Mouse (Mus musculus) liver, embryonic 12.5 days (tissue): Measurements from ENCODE around the gene Ssc4d. TPM values are rescaled to one million over a fixed set of nuclear protein-coding genes. Genes with fewer than 3 reads are reported as not detected.

Experiments used
- ATAC-seq: fragments of 200-750 bp; cut with Nextera tagmentation; 2 replicates; pipeline ENCODE4 v1.8.0; 2017; ENCODE audit warnings: moderate number of reproducible peaks, mild to moderate bottlenecking, moderate library complexity
- H3K27ac ChIP-seq: fragments of 300-500 bp; sonication (generic); 2 replicates; pipeline ENCODE4 v1.5.1; 2016; ENCODE audit warnings: mild to moderate bottlenecking
- H3K27me3 ChIP-seq: fragments of 300-500 bp; sonication (generic); replicated peaks from 2 replicates; pipeline ENCODE4 v1.6.1; 2016; ENCODE audit warnings: mild to moderate bottlenecking, moderate library complexity
- H3K36me3 ChIP-seq: fragments of 300-500 bp; sonication (generic); 2 replicates; pipeline ENCODE4 v1.6.1; 2016; ENCODE audit warnings: mild to moderate bottlenecking, moderate library complexity
- H3K4me1 ChIP-seq: fragments of 300-500 bp; sonication (generic); 2 replicates; pipeline ENCODE4 v1.6.1; 2016
- H3K4me2 ChIP-seq: fragments of 300-500 bp; sonication (generic); 2 replicates; pipeline ENCODE4 v1.6.1; 2016; ENCODE audit warnings: mild to moderate bottlenecking, moderate library complexity
- H3K4me3 ChIP-seq: fragments of 300-500 bp; sonication (generic); 2 replicates; pipeline ENCODE4 v1.5.1; 2016; ENCODE audit warnings: mild to moderate bottlenecking, moderate library complexity
- H3K9ac ChIP-seq: fragments of 300-500 bp; sonication (generic); 2 replicates; pipeline ENCODE4 v1.6.1; 2016; ENCODE audit warnings: mild to moderate bottlenecking, moderate library complexity
- H3K9me3 ChIP-seq: fragments of 300-500 bp; sonication (generic); replicated peaks from 2 replicates; pipeline ENCODE4 v1.6.1; 2016; ENCODE audit warnings: mild to moderate bottlenecking, moderate library complexity
- WGBS: fragments of 180-500 bp; shearing (Covaris S2); methylation state at CpG from one replicate; pipeline ENCODE4 v1.1.7; 2016; ENCODE audit not compliant: insufficient replicate concordance; 5-methylcytosine and 5-hydroxymethylcytosine counted together
- polyA plus RNA-seq: library from polyadenylated mRNA; unstranded; fragments of >200 nt; fragmentation: Nextera tagmentation; extraction: Ambion mirVana; gene quantifications from 2 replicates; pipeline ENCODE4 v1.2.1, GENCODE M21; 2016

The Ssc4d gene
- polyA plus RNA-seq, 1 experiment from 2014 or later: 2.0 TPM

DNA sequence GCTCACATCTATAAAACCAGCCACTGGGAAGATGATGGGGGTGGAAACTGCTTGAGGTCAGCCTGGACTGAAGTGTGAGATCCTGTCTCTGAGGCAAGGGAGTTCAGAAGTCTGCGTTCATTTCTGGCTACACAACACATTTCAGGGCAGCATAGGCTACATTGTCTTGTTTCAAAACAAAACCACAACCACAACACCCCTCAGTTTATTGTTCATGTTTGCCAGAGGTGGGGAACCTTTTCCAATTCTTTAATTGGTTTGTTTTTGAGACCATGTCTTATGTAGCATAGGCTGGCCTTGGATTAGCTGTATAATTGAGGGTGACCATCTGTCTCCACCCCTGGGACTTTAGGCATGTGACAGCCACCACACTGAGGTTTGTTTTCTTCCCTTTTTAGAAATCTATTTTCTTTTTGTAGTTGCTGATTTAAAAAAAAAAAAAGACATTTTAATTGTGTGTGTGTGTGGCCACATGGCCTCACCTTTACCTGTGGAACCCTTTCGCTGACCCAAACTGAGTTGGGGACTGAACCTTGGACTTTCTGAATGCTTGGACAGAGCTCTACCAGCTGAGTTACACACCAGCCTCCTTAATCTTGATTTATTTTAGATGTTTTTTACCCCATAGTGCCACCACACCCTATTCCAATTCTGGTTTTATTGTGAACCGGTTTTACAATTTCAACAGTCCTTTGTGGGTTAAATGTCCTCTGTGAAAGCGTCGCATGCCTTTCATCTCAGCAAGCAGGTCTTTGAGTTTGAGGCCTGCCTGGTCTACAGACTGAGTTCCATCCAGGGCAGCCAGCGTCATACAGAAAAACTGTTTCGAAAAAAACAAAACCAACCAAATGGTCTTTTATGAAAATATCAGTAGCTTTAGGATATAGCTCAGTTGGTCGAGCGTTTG lies 17.8 kb downstream of the Ssc4d start:
- Histone ChIP-seq H3K4me1 (peaks cover 54% of the 10 kb centered on the region), H3K27me3 (no peaks in the 10 kb centered on the region), H3K36me3 (no peaks in the 10 kb centered on the region), H3K9me3 (no peaks in the 10 kb centered on the region), H3K27ac (peak overlapping the region; percentile 99), H3K9ac (peak overlapping the region; percentile 61), H3K4me3 (peak overlapping the region; percentile 24), H3K4me2 (peak overlapping the region; percentile 68)
- ATAC-seq: no peak
- 72% methylated on average over 9 of the region's 9 CpGs for WGBS

DNA sequence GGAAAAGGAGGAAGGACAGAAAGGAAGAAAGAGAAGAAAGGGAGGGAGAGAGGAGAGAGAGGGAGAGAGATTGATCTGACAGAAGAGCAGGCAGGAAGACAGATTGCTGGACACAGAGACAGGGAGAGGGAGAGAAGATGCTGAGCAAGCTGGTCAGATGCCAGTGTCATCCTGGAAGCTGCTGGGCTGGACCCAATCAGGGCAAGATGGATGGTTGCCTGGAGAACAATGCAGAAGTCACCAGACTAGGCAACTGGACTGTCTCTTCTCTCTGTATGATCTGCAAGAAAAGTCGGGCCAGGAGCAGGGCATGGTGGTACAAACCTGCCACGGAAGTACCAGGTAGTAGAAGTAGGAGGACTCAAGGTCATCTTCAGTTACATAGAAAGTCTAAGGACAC lies 21.5 kb downstream of the Ssc4d start:
- Histone ChIP-seq H3K4me1 (peaks cover 30% of the 10 kb centered on the region), H3K9me3 (no peaks in the 10 kb centered on the region), H3K4me2 (no peak overlapping the region), H3K36me3 (no peaks in the 10 kb centered on the region), H3K27ac (peak overlapping the region; percentile 3; the same call in 1 of the 2 replicates), H3K4me3 (no peak overlapping the region), H3K9ac (no peak overlapping the region), H3K27me3 (no peaks in the 10 kb centered on the region)
- no peak for ATAC-seq
- 86% methylated on average over 2 of the region's 2 CpGs for WGBS

DNA sequence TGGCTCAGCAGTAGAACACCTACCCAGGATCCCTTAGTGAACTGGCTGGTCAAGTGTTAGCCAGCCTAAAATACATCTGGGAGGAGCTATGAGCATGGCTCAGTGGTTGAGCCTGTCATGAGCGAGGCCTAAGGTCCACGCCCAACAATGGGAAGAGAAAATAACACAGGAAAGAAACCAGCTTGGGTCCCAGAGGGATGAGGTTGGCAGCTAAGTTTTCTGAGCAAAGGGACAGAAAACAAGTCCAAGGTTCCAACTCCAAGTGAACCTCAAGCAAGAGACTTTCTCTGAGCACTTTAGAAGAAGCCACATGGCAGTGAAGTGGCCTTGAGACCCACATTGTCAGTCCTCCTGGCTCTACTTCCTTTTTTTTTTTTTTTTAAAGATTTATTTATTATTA lies 22.7 kb downstream of the Ssc4d start:
- 68% methylated on average over 2 of the region's 2 CpGs for WGBS

DNA sequence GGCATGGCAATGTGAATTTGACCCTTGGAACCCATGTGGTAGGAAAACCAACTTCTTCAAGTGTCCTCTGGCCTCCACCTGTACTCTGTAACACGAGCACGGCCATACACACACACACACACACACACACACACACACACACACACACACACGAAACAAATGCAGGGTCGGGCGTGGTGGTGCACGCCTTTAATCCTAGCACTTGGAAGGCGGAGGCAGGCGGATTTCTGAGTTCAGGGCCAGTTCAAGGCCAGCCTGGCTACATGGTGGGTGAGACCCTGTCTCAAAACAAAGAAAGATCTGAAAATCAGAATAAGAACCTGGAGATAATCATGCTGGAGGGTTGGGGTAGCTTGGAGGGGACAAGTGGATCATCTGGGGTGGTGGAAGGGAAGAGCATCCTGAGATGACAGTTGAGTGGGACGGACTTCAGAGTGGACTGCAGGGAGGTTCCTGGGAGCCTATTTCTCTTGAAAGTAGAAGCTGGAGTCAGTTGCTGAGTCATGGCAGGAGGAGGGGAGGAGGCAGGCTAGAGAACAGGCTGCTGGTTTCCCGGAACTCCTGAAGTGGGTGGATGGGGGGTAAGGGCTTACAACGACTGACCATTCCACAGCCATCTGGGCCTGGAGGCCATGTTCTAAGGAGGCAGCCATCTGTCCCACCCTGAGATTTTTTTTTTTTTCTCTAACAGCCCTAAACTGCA lies 23.5 kb downstream of the Ssc4d start:
- ATAC-seq: peak; percentile 84
- H3K27me3 ChIP-seq: peaks cover 1% of the 10 kb centered on the region; the same call in 1 of the 2 replicates
- no peaks in the 10 kb centered on the region for H3K9me3 ChIP-seq
- no peaks in the 10 kb centered on the region for H3K36me3 ChIP-seq
- H3K4me1 ChIP-seq: peaks cover 25% of the 10 kb centered on the region
- H3K9ac ChIP-seq: peak overlapping the region; percentile 55
- H3K27ac ChIP-seq: peak overlapping the region; percentile 83
- WGBS: 48% methylated on average over 11 of the region's 11 CpGs
- no peak overlapping the region; the same call in 1 of the 2 replicates for H3K4me3 ChIP-seq
- peak overlapping the region; percentile 53 for H3K4me2 ChIP-seq

More for the DNA sequence above, 22.7 kb downstream of the Ssc4d start:
- no peak overlapping the region for H3K4me3 ChIP-seq
- peak; percentile 73 for ATAC-seq
- no peaks in the 10 kb centered on the region for H3K9me3 ChIP-seq
- H3K4me2 ChIP-seq: peak overlapping the region; percentile 53
- peaks cover 23% of the 10 kb centered on the region for H3K4me1 ChIP-seq
- H3K36me3 ChIP-seq: no peaks in the 10 kb centered on the region
- H3K27ac ChIP-seq: peak overlapping the region; percentile 83
- H3K27me3 ChIP-seq: no peaks in the 10 kb centered on the region
- peak overlapping the region; percentile 55 for H3K9ac ChIP-seq

DNA sequence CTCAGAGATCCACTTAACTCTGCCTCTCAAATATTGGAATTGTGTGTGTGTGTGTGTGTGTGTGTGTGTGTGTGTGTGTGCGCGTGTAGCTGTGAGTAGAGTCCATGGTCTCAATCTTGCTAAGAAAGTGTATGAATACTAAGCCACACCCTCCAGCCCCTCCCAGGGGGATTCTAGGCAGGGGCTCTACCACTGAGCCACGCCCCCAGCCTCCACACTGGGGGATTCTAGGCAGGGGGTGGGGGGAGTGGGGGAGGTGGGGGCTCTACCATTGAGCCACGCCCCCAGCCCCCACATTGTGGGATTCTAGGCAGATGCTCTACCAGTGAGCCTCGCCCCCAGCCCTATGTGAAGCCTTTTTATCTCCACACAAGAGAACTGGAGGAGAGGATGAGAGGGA lies 27.7 kb downstream of the Ssc4d start:
- no peaks in the 10 kb centered on the region for H3K9me3 ChIP-seq
- no peak overlapping the region for H3K4me2 ChIP-seq
- ATAC-seq: no peak
- H3K36me3 ChIP-seq: no peaks in the 10 kb centered on the region
- 68% methylated on average over 5 of the region's 5 CpGs for WGBS
- peaks cover 30% of the 10 kb centered on the region for H3K4me1 ChIP-seq
- H3K9ac ChIP-seq: no peak overlapping the region
- H3K4me3 ChIP-seq: no peak overlapping the region
- no peak overlapping the region for H3K27ac ChIP-seq
- H3K27me3 ChIP-seq: peaks cover 5% of the 10 kb centered on the region; the same call in 1 of the 2 replicates

DNA sequence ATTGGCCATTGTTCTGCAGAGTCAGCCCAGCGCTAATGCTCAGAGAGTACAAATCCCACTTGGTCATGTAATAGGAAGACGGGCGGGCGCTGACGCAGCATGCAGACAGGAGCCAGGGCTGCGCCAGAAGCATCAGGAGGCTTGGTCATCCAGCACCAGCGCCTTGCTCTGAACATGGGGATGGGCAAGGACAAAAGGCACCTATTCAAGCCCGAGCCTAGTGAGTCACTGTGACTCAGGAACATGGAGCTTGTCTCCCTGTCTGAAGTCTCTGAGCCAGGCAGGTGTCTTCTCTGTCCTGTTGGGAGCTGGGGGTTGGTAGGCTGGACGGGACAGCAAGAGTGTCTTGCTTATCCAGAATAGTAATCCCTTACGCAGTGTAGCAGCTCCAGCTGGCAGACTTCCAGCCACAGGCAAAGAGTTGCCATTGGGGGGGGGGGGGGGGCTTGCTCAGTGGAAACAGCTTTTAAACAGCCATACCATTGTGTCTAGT lies 28.4 kb downstream of the Ssc4d start:
- Histone ChIP-seq H3K9me3 (no peaks in the 10 kb centered on the region), H3K4me3 (no peak overlapping the region), H3K4me1 (peaks cover 24% of the 10 kb centered on the region), H3K27me3 (peaks cover 5% of the 10 kb centered on the region; the same call in 1 of the 2 replicates), H3K27ac (no peak overlapping the region), H3K9ac (no peak overlapping the region), H3K4me2 (no peak overlapping the region), H3K36me3 (no peaks in the 10 kb centered on the region)
- 60% methylated on average over 10 of the region's 10 CpGs for WGBS
- ATAC-seq: no peak

DNA sequence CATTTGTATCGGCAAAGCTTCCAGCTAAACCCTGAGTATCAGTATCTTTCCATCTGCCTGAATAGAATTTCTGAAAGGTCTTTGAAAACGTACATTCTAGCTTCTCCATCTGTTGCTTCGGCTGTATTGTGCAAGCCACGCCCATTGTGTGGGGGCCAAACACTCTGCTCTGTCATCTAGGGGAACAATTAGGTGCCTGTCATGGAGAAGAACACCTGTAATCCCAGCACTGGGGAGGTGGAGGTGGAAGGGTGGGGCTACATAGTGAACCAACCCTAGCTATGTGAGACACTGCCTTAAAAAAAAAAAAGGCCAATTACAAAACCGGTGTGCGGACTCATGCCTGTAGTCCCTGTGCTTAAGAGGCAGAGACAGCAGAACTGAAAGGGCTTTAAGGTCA lies 31.6 kb downstream of the Ssc4d start:
- H3K27me3 ChIP-seq: peaks cover 5% of the 10 kb centered on the region; the same call in 1 of the 2 replicates
- H3K4me2 ChIP-seq: no peak overlapping the region
- no peak overlapping the region for H3K9ac ChIP-seq
- peaks cover 19% of the 10 kb centered on the region; the same call in 1 of the 2 replicates for H3K4me1 ChIP-seq
- H3K4me3 ChIP-seq: no peak overlapping the region
- H3K9me3 ChIP-seq: no peaks in the 10 kb centered on the region
- H3K36me3 ChIP-seq: no peaks in the 10 kb centered on the region
- 55% methylated on average over 6 of the region's 6 CpGs for WGBS
- no peak for ATAC-seq
- no peak overlapping the region for H3K27ac ChIP-seq

DNA sequence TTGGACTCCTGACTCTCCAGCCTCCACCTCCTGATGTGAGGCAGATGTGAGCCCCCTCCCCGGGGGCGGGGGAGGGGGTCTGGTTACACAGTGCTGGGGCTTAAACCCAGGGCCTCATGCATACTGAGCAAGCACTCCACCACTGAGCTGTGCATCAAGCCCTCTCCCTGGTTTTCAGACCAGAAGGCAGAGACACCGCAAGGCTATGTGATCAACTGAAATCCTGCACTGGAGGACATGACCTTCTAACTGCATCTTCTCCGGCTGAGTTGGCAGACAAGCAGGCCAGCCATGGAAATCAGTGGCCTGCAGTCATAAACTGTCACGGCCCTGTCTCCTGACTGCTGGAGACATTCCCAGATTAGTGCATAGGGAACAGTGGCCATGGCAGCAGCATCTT lies 33.7 kb downstream of the Ssc4d start:
- H3K9me3 ChIP-seq: no peaks in the 10 kb centered on the region
- no peak overlapping the region for H3K4me3 ChIP-seq
- H3K27ac ChIP-seq: peak overlapping the region; percentile 36; the same call in 1 of the 2 replicates
- H3K36me3 ChIP-seq: no peaks in the 10 kb centered on the region
- ATAC-seq: peak; percentile 56; the same call in 1 of the 2 replicates
- H3K9ac ChIP-seq: no peak overlapping the region
- H3K4me1 ChIP-seq: peaks cover 11% of the 10 kb centered on the region
- 60% methylated on average over 5 of the region's 5 CpGs for WGBS
- H3K4me2 ChIP-seq: no peak overlapping the region
- peaks cover under 1% of the 10 kb centered on the region; the same call in 1 of the 2 replicates for H3K27me3 ChIP-seq

DNA sequence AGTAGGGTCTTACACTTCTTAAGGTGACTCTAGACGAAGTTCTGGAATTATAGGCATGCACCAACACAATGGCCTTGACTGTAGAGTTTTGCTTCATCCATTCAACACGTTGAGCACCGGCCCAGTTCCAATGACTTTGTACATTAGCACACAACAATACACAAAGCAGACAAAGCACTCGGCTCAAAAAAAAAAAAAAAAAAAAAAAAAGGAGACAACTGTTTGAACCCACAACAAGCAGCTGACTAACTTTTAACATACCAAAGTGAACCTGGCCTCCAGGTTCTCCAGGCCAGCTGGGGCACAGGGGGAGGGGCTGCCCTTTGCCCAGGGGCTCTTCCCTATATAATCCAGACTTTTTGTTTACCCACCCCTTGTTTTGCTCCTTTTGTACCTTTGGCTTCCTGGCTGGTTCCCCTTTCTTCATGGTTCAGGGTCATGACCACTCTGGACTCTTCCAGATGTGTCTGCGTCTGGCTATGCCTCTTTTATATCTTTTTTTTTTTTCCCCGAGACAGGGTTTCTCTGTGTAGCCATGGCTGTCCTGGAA lies 38.6 kb downstream of the Ssc4d start:
- ATAC-seq: no peak

DNA sequence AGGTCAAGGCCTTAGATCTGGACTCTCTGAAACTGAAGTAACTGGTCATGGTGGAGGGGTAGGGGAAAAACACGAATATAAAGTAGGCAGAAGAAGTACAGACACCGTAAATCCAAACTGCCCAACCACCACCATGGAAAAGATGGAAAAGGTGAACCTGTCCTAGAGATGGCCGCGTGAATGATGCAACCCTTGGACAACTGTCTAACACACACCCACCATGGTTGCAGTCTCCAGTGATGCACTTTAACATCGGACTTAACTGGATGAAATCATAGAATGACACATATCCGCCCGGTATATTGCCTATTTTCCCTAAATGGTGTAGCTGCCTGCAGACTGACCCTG lies 39.2 kb downstream of the Ssc4d start:
- peaks cover 24% of the 10 kb centered on the region for H3K36me3 ChIP-seq
- H3K9me3 ChIP-seq: no peaks in the 10 kb centered on the region
- no peaks in the 10 kb centered on the region for H3K27me3 ChIP-seq
- H3K4me3 ChIP-seq: peak overlapping the region; percentile 97
- H3K4me2 ChIP-seq: peak overlapping the region; percentile 85
- peaks cover 38% of the 10 kb centered on the region for H3K4me1 ChIP-seq
- peak overlapping the region; percentile 99 for H3K27ac ChIP-seq
- H3K9ac ChIP-seq: peak overlapping the region; percentile 95
- peak; percentile 31 for ATAC-seq
- 49% methylated on average over 7 of the region's 7 CpGs for WGBS

More for the DNA sequence above, 38.6 kb downstream of the Ssc4d start:
- Histone ChIP-seq H3K27ac (peak overlapping the region; percentile 99), H3K4me1 (peaks cover 33% of the 10 kb centered on the region), H3K4me2 (peak overlapping the region; percentile 85), H3K27me3 (no peaks in the 10 kb centered on the region), H3K36me3 (peaks cover 18% of the 10 kb centered on the region), H3K9me3 (no peaks in the 10 kb centered on the region), H3K4me3 (peak overlapping the region; percentile 97), H3K9ac (peak overlapping the region; percentile 95; the same call in 1 of the 2 replicates)
- 61% methylated on average over 6 of the region's 6 CpGs for WGBS

DNA sequence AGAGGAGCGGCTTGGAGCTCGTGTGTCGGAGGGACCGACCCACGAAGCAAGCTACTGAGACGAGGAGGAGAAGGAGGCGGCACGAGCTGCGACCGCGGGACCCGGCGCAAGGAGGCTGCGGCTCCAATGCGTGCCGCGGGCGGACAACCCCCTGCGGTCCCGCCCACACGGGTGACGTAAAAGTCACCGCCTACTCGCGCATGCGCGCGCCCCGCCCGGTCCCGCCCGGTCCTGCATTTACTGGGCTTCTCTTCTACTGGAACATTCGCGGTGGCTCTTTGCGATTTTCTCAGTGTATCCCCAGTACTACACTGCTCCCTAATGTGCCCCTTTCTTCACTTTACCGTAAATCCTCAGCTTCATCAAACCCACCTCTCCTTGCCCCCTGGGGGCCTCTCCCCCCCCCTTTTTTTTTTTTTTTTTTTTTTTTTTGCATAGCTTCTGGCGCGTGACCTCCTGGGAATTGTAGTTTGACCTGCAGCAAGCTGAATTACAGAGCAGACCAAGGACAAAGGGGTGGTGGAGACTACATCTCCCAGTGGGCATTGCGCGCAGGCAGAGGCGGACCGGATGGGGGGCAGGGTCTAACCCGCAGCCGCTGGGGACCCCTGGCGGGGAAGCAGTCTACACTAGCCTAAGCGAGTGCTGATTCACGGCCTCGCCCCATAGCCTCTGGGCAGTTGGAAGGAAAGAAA lies 39.7 kb downstream of the Ssc4d start, which contains the start of gene Ywhag:
Gene Ywhag, minus strand, starts transcription at position 136 of the 695 bp plus-strand sequence.
- Histone ChIP-seq H3K36me3 (peaks cover 29% of the 10 kb centered on the region), H3K4me2 (peak within 1 kb of the TSS; percentile 85), H3K4me3 (peak within 1 kb of the TSS; percentile 97), H3K27me3 (no peaks in the 10 kb centered on the region), H3K9ac (peak within 1 kb of the TSS; percentile 95), H3K27ac (peak within 1 kb of the TSS; percentile 99), H3K9me3 (no peaks in the 10 kb centered on the region), H3K4me1 (peaks cover 41% of the 10 kb centered on the region)
- WGBS: under 1% methylated on average over 48 of the region's 48 CpGs
- peak; percentile 94 for ATAC-seq
